Mouse (Mus musculus): ENCODE results near the gene 1520401A03Rik. TPM values are rescaled to one million over a fixed set of nuclear protein-coding genes. Genes with fewer than 3 reads are reported as not detected.

1520401A03Rik gene
- polyA plus RNA-seq, 1 experiment from 2014 or later, result 0.25 TPM

GRCm38 (mm10) chr17:23758801-23759200 is 36.2 kb upstream of the 1520401A03Rik start:
- no peaks in the 10 kb centered on the region for H3K27me3 ChIP-seq (ENCODE audit: control insufficient read depth, insufficient read depth, low read length)
- H3K4me2 ChIP-seq (ENCODE audit: low read depth), result no peak overlapping the region
- 79% methylated on average over 8 of the region's 8 CpGs for WGBS
- no peak overlapping the region for H3K9ac ChIP-seq (ENCODE audit: low read length)
- H3K36me3 ChIP-seq (ENCODE audit: control insufficient read depth, insufficient read depth, low read length), result peaks cover 49% of the 10 kb centered on the region
- H3K4me1 ChIP-seq (ENCODE audit: control insufficient read depth, insufficient read depth, low read length), result no peaks in the 10 kb centered on the region
- ATAC-seq (ENCODE audit: insufficient read depth, low FRiP score, low TSS enrichment) (no peak), DNase-seq (ENCODE audit: low spot score) (no peak)
- H3K4me3 ChIP-seq (ENCODE audit: low read depth, low read length), result no peak overlapping the region
- no peak overlapping the region for H3K27ac ChIP-seq (ENCODE audit: low read depth, low read length)
- no peaks in the 10 kb centered on the region for H3K9me3 ChIP-seq (ENCODE audit: control insufficient read depth, low read length)

DNA sequence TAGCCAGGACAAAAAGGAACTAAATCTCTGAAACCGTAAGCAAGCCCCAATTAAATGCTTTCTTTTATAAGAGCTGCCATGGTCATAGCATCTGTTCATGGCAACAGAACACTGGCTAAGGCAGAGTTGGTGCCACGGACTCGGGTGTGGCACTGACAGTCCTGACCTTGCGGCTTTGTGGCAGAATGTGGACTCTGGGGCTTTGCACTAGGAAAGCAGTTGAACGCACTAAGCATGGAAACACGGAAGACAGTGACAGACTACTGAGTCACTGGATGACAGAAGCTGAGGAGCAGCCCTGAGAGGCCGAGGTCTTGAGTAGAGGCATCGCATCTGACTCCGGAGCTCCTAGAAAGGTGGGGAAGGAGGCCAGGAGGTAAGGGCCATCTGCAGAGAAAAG is 35.0 kb upstream of the 1520401A03Rik start:
- Histone ChIP-seq H3K9ac (ENCODE audit: low read length) (no peak overlapping the region), H3K4me2 (ENCODE audit: low read depth) (no peak overlapping the region), H3K27ac (ENCODE audit: low read depth, low read length) (no peak overlapping the region), H3K36me3 (ENCODE audit: control insufficient read depth, insufficient read depth, low read length) (peaks cover 58% of the 10 kb centered on the region), H3K4me3 (ENCODE audit: low read depth, low read length) (no peak overlapping the region), H3K9me3 (ENCODE audit: control insufficient read depth, low read length) (no peaks in the 10 kb centered on the region), H3K4me1 (ENCODE audit: control insufficient read depth, insufficient read depth, low read length) (no peaks in the 10 kb centered on the region), H3K27me3 (ENCODE audit: control insufficient read depth, insufficient read depth, low read length) (no peaks in the 10 kb centered on the region)
- no peak for ATAC-seq (ENCODE audit: insufficient read depth, low FRiP score, low TSS enrichment)
- 96% methylated on average over 9 of the region's 9 CpGs for WGBS
- no peak for DNase-seq (ENCODE audit: low spot score)

GRCm38 (mm10) chr17:23755689-23756088 is 33.1 kb upstream of the 1520401A03Rik start:
- DNase-seq (ENCODE audit: low spot score), result no peak
- Histone ChIP-seq H3K36me3 (ENCODE audit: control insufficient read depth, insufficient read depth, low read length) (peaks cover 53% of the 10 kb centered on the region), H3K27me3 (ENCODE audit: control insufficient read depth, insufficient read depth, low read length) (no peaks in the 10 kb centered on the region), H3K9me3 (ENCODE audit: control insufficient read depth, low read length) (no peaks in the 10 kb centered on the region), H3K27ac (ENCODE audit: low read depth, low read length) (no peak overlapping the region), H3K4me1 (ENCODE audit: control insufficient read depth, insufficient read depth, low read length) (no peaks in the 10 kb centered on the region), H3K9ac (ENCODE audit: low read length) (no peak overlapping the region), H3K4me2 (ENCODE audit: low read depth) (no peak overlapping the region), H3K4me3 (ENCODE audit: low read depth, low read length) (no peak overlapping the region)
- 89% methylated on average over 13 of the region's 13 CpGs for WGBS
- ATAC-seq (ENCODE audit: insufficient read depth, low FRiP score, low TSS enrichment), result no peak

DNA sequence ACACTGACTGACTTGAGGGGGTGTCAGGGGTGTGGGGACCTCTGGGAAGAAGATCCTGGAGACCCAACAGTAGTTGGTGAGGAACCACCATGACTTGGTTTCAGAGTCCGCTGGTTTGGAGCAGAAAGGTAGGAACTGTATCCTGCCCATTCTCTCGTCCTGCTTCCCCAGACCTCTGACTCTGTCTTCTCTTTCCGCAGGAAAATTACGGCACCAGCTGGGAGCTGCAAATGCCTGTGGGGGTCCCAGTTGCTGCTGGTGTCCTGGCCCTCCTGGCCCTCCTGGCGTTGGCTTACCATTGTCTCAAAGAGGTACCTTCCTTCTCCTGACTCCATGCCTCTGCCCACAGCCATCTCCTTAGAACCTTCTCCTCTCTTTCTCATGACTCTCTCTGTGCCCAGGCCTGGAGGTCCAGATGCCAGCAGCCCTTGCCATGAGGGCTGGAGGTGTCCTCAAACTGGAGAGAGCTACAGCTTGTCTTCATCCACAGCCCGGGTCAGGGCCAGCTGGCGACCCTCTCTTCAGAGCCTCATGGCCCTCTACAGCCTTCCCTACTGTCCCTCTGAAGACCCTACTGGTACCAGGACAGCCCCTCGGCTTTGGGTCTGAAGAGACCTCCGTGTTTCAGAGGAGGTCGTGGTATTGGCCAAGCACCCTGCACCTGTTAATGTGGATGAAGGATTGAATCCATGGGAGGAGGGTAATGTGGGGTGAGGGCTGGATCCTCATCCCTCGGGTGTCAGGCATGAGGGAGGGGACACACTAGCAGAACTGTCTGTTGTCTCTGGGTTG is 27.0 kb upstream of the 1520401A03Rik start:
- no peak overlapping the region for H3K4me3 ChIP-seq (ENCODE audit: low read depth, low read length)
- peaks cover 27% of the 10 kb centered on the region for H3K27me3 ChIP-seq (ENCODE audit: control insufficient read depth, insufficient read depth, low read length)
- H3K36me3 ChIP-seq (ENCODE audit: control insufficient read depth, insufficient read depth, low read length), result peaks cover 17% of the 10 kb centered on the region
- no peak overlapping the region for H3K9ac ChIP-seq (ENCODE audit: low read length)
- H3K4me1 ChIP-seq (ENCODE audit: control insufficient read depth, insufficient read depth, low read length), result 0 out of 2 replicates have a peak, but pooled peaks cover 2% of the 10 kb centered on the region
- H3K4me2 ChIP-seq (ENCODE audit: low read depth), result no peak overlapping the region
- H3K27ac ChIP-seq (ENCODE audit: low read depth, low read length), result no peak overlapping the region
- DNase-seq (ENCODE audit: low spot score), result no peak
- no peaks in the 10 kb centered on the region for H3K9me3 ChIP-seq (ENCODE audit: control insufficient read depth, low read length)
- no peak for ATAC-seq (ENCODE audit: insufficient read depth, low FRiP score, low TSS enrichment)
- 81% methylated on average over 11 of the region's 11 CpGs for WGBS

DNA sequence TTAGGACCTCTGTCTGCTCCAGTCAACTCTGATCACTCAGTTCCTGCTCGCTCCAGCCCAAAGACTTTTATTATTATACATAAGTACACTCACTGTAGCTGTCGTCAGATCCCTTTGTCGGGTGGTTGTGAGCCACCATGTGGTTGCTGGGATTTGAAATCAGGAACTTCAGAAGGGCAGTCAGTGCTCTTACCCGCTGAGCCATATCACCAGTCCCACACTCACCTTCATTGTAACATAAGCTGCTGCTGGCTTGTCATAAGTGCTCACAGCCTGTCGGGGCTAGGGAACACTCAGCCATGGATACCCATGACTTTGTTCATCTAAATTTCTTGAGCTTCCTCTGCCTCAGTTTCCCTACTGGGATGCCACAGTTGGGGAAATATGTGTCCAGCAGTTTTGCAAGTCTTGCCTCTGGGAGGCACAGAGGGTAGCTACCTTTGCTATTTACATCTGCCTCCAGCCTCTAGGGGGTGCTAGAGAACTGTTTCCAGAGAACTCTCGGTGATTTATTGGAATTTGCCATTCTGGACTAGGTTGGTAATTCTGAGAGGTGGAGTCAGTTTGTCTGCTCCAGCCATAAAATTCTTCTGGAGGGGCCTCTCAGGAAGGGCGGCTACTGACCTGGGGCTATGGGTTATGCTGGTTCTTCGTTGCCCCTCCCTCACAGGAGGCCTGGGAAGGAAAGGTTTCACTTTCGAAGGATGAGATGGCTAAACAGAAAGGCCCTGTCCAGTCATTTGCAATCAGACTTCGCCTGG is 26.2 kb upstream of the 1520401A03Rik start:
- WGBS, result 39% methylated on average over 10 of the region's 10 CpGs
- Histone ChIP-seq H3K27me3 (ENCODE audit: control insufficient read depth, insufficient read depth, low read length) (peaks cover 35% of the 10 kb centered on the region), H3K9ac (ENCODE audit: low read length) (no peak overlapping the region), H3K36me3 (ENCODE audit: control insufficient read depth, insufficient read depth, low read length) (peaks cover 13% of the 10 kb centered on the region), H3K4me2 (ENCODE audit: low read depth) (no peak overlapping the region), H3K9me3 (ENCODE audit: control insufficient read depth, low read length) (no peaks in the 10 kb centered on the region), H3K4me1 (ENCODE audit: control insufficient read depth, insufficient read depth, low read length) (0 out of 2 replicates have a peak, but pooled peaks cover 2% of the 10 kb centered on the region), H3K4me3 (ENCODE audit: low read depth, low read length) (no peak overlapping the region), H3K27ac (ENCODE audit: low read depth, low read length) (no peak overlapping the region)
- ATAC-seq (ENCODE audit: insufficient read depth, low FRiP score, low TSS enrichment) (no peak), DNase-seq (ENCODE audit: low spot score) (peak; percentile 43)

GRCm38 (mm10) chr17:23748026-23748425 is 25.4 kb upstream of the 1520401A03Rik start:
- H3K9ac ChIP-seq (ENCODE audit: low read length), result no peak overlapping the region
- no peak overlapping the region for H3K27ac ChIP-seq (ENCODE audit: low read depth, low read length)
- no peaks in the 10 kb centered on the region for H3K9me3 ChIP-seq (ENCODE audit: control insufficient read depth, low read length)
- no peak for DNase-seq (ENCODE audit: low spot score)
- no peak overlapping the region for H3K4me3 ChIP-seq (ENCODE audit: low read depth, low read length)
- H3K36me3 ChIP-seq (ENCODE audit: control insufficient read depth, insufficient read depth, low read length), result peaks cover 8% of the 10 kb centered on the region; the same call in 1 of the 2 replicates
- WGBS, result 30% methylated on average over 6 of the region's 6 CpGs
- peaks cover 43% of the 10 kb centered on the region for H3K27me3 ChIP-seq (ENCODE audit: control insufficient read depth, insufficient read depth, low read length)
- no peak for ATAC-seq (ENCODE audit: insufficient read depth, low FRiP score, low TSS enrichment)
- no peak overlapping the region for H3K4me2 ChIP-seq (ENCODE audit: low read depth)
- H3K4me1 ChIP-seq (ENCODE audit: control insufficient read depth, insufficient read depth, low read length), result 0 out of 2 replicates have a peak, but pooled peaks cover 2% of the 10 kb centered on the region

- WGBS, result 83% methylated on average over 3 of the region's 3 CpGs
- Histone ChIP-seq H3K4me1 (ENCODE audit: control insufficient read depth, insufficient read depth, low read length) (peaks cover 2% of the 10 kb centered on the region; the same call in 1 of the 2 replicates), H3K9me3 (ENCODE audit: control insufficient read depth, low read length) (no peaks in the 10 kb centered on the region), H3K36me3 (ENCODE audit: control insufficient read depth, insufficient read depth, low read length) (peaks cover 4% of the 10 kb centered on the region; the same call in 1 of the 2 replicates), H3K9ac (ENCODE audit: low read length) (no peak overlapping the region), H3K27me3 (ENCODE audit: control insufficient read depth, insufficient read depth, low read length) (peaks cover 48% of the 10 kb centered on the region), H3K4me2 (ENCODE audit: low read depth) (no peak overlapping the region), H3K27ac (ENCODE audit: low read depth, low read length) (no peak overlapping the region), H3K4me3 (ENCODE audit: low read depth, low read length) (no peak overlapping the region)
- DNase-seq (ENCODE audit: low spot score) (no peak), ATAC-seq (ENCODE audit: insufficient read depth, low FRiP score, low TSS enrichment) (no peak)
These were observed 24.9 kb upstream of the 1520401A03Rik start for GRCm38 (mm10) chr17:23747471-23747870.

DNA sequence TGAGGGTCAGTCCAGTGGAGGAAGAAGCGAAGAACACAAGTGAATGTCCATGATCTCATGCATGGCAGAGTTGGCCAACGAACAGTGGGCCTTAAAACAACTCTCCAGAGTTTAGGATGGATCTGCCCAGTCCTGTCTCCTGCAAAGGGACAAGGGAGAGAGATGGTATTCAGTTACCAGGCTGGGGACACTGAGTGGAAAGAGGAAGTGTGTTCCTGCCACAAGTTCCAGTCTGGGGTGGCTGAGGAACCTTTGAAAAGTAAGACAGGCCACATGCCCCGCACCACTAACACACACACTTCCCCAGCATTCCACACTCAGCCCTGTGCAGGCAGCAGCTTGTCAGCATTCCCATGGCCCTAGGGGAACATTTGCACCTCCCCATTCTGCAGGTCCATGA is 24.2 kb upstream of the 1520401A03Rik start:
- Histone ChIP-seq H3K4me1 (ENCODE audit: control insufficient read depth, insufficient read depth, low read length) (peaks cover 6% of the 10 kb centered on the region; the same call in 1 of the 2 replicates), H3K4me3 (ENCODE audit: low read depth, low read length) (no peak overlapping the region), H3K4me2 (ENCODE audit: low read depth) (no peak overlapping the region), H3K27ac (ENCODE audit: low read depth, low read length) (no peak overlapping the region), H3K36me3 (ENCODE audit: control insufficient read depth, insufficient read depth, low read length) (0 out of 2 replicates have a peak, but pooled peaks cover 1% of the 10 kb centered on the region), H3K9me3 (ENCODE audit: control insufficient read depth, low read length) (no peaks in the 10 kb centered on the region), H3K9ac (ENCODE audit: low read length) (no peak overlapping the region), H3K27me3 (ENCODE audit: control insufficient read depth, insufficient read depth, low read length) (peaks cover 55% of the 10 kb centered on the region)
- WGBS, result 87% methylated on average over 3 of the region's 3 CpGs
- no peak for ATAC-seq (ENCODE audit: insufficient read depth, low FRiP score, low TSS enrichment)
- no peak for DNase-seq (ENCODE audit: low spot score)
